Mouse (Mus musculus) liver, postnatal 0 days (tissue): ENCODE data around the gene Alkbh8.

ENCODE experiments used
- CTCF ChIP-seq: sonication (generic); IDR thresholded peaks from 2 replicates; pipeline ENCODE4 v1.5.1; 2016; ENCODE audit warnings: antibody characterized with exemption, low read depth
- EP300 ChIP-seq: IDR thresholded peaks from 2 replicates; pipeline ENCODE4 v1.6.1; 2016; ENCODE audit warnings: antibody characterized with exemption, low read depth, mild to moderate bottlenecking

DNA sequence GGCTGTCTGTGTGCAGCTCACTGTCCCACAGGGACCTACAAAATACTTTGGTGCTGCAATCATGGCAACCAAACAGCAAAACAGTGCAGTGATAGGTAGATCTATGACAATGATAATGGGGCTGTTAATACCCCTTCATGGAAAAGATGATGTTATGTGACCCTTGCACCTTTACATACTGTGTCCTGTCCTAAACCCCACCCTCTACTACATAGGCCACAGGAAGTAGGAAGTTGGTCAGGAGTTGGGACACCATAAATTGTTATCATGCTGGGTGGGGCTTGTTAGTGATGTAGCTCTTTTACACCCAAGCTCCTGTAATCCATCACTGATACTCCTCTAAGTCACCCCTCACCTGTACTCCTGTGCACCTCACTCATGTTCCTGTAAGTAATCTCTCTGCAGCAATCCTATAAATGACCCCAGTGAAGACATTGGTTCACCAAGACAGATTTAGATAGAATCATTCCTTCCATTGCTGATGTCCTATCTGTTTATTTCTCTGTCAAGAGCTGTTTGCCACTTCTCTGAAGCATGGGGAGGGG is 25.6 kb upstream of the Alkbh8 start:
- TF ChIP-seq CTCF (no peak), EP300 (no peak)
